Mouse (Mus musculus) cerebellum, postnatal 4 days (tissue): Measurements from ENCODE around the gene Gid4.

Experiments
- DNase-seq, 2 experiments: peaks; one replicate each; pipeline ENCODE4 v3.0.0; 2022; ENCODE audit warnings: low spot score in 2 of 2, mixed read lengths in 1 of 2

The Gid4 gene

GRCm38 (mm10) chr11:60416963-60417716 is at the start of gene Gid4:
Gid4 (plus strand) TSS chr11:60417145.
- DNase-seq, result peak; percentile 98 to 99

DNA sequence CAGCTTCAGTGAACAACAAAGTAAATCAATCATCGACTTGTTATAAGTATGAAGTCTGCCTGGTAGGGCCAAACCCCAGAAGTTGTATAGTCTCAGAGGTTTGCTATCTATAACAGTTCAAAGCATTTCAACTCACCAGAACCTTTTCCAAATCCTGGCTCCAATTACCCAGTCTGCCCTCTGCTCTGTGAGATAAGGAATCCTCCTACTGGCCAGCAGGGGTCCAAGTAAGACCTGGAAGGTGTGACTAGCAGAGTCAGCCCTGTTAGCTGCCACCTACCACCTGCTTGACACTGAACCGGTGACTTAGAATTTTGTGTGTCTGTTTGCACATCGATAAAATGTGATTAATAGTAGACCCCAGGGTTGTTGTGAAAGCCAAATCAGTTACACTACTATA is 49.7 kb upstream of the Gid4 start:
- DNase-seq, result no peak

GRCm38 (mm10) chr11:60368909-60369308 is 48.0 kb upstream of the Gid4 start:
- no peak for DNase-seq

GRCm38 (mm10) chr11:60369448-60369847 is 47.5 kb upstream of the Gid4 start:
- DNase-seq, result no peak

GRCm38 (mm10) chr11:60370431-60370830 is 46.5 kb upstream of the Gid4 start:
- DNase-seq, result no peak

DNA sequence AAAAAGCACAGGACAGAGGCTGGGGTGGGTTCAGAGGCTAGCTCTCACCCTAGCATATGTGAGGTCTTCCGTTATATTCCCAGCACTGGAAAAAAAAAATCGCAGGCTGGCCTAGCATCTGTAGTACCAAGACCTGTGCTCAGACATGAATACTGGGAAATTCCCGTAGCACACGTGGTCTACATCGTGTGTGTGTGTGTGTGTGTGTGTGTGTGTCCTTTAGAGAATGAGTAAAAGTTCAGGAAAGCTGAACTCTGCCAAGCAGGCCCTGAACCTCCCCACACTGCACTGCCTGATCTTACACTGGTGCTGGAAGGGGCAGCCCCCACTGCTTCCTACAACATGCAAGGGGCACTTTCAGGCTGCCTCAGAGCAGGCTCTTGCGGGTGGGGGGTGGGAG is 42.5 kb upstream of the Gid4 start:
- no peak for DNase-seq

GRCm38 (mm10) chr11:60383518-60383917 is 33.4 kb upstream of the Gid4 start:
- DNase-seq, result no peak

DNA sequence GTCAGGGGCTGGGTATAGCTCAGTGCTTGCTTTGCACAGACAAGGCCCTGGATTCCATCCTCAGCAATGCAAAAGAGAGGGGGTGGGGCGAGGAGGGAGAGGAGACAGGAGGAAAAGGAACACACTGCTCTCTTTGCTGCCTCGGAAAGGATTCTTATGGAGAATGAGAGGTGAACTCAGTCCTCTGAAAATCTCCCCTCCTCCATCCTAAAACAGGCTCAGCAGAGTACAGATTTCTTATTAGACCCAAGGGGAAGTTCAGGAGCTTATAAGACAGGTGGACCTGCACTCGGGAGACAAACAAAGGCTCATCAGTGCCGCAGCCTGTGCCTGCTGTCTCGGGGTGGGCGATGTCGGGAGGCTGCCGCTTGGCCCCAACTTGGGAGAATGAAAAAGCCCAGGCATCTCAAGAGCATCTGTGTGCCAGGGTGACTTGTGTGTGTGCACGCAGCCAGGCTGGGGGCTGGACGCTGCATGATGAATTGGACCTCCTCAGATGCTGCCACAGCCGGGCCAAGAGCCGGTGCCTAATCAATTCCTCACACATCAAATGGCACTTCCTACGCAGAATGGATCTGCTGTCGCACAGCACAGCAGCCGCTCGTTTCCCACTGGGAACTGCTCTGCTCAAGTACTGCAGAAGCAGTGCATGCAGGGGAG is 32.1 kb upstream of the Gid4 start:
- DNase-seq, result peak in 1 of 2 experiments; percentile 36

- DNase-seq, result no peak
Observed at GRCm38 (mm10) chr11:60385946-60386345, 31.0 kb upstream of the Gid4 start.

DNA sequence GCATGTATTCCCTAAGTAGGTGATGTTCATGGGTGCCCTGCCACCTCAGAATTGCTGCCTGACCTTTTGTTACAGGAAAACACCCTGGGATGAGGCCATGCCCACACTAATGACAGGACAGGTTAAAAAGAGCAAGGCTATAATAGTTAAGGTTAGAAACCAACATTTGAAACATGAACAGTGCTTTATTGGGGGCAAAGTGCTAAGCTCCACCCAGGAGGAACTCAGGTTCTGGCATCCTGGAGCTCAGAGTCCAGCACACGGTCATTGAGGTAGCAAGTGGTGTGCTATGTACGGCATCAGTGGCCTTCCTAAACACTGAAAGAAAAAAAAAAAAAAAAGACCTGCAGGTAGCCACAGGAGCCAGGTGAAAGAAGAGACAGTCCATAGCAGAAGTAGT is 29.0 kb upstream of the Gid4 start:
- DNase-seq, result no peak

DNA sequence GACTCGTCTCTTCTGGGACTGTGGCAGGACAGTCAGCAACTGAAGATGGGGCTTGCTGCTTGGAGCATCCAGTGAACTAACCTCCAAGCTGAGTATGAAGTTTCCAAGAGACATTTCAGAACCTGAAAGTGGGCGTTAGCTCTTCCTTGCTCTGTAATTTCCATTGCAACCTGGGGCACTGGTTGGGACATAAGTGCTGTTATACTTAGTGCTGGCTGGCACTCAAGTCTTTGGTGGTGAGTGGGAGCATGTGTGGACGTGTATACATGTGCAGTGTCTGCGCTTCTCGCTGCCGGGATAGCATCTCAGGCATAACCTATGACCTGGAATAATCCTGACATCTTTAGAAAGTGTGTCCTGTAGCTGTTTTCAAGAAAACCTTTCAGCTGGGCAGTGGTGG is 25.6 kb upstream of the Gid4 start:
- no peak for DNase-seq

GRCm38 (mm10) chr11:60396546-60396945 is 20.4 kb upstream of the Gid4 start:
- peak in 1 of 2 experiments; percentile 26 for DNase-seq

DNA sequence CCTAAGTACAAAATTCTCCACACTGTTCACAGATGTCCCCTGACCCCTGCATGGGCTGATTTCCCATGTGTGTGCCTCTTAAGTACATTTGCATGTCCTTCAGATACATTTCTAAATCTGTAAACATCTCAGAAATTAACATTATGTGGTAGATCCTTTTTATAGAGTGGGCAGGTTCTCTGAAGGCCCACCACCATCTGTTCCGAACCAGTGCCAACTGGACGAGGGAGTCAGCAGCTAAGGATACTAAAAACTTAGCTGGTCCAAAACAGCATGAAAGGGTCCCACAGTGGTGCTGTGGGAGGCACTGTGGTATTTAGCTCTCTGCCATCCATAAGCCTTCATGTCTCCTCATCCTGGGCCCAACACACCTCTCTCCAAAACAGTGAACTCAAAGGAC is 19.8 kb upstream of the Gid4 start:
- DNase-seq, result no peak

GRCm38 (mm10) chr11:60406606-60407005 is 10.3 kb upstream of the Gid4 start:
- no peak for DNase-seq

GRCm38 (mm10) chr11:60412173-60412572 is 4.8 kb upstream of the Gid4 start:
- peak in 1 of 2 experiments; percentile 65 for DNase-seq

GRCm38 (mm10) chr11:60412921-60413320 is 4.0 kb upstream of the Gid4 start:
- DNase-seq, result no peak

GRCm38 (mm10) chr11:60416590-60416962 is 369 bp upstream of the Gid4 start:
- peak in 1 of 2 experiments; percentile 30 for DNase-seq

DNA sequence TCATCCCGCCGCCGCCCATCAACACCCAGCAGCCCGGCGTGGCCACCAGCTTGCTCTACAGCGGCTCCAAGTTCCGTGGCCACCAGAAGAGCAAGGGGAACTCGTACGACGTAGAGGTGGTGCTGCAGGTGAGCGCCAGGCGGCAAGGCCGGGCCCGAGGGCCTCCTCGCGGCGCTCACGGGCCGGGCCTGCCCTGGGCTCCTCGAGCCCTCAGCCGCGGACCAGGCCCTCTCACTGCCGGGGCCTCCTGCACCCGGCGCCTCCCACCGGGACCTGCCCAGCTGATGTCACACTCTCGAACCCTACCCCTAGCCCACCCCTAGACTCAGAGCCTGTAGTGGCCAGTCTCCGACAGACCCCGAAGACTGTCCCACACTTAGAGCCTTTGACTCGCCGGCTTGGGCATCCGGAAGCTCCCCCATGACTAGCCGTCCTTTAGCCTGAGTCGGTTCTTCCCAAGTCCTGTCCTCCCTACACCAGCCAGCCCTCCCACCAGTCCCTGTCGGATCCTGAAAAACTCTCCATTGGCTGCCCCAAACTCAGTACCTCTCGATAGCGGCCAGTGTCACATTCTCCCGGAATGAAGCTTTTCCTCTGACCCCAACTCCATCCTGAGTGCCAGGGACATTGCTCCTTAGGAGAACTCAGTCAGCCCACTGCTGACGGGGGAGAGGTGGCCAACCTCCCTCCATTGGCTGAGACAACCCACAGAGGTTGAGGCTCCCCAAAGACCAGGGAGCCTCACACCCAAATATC is 950 bp downstream of the Gid4 start, which contains the start of gene Atpaf2:
Gene Atpaf2, minus strand, starts transcription at position 741 of the 756 bp plus-strand sequence.
- DNase-seq, result peak in 1 of 2 experiments; percentile 26

GRCm38 (mm10) chr11:60418473-60418803 is 1.5 kb downstream of the Gid4 start:
- no peak for DNase-seq

DNA sequence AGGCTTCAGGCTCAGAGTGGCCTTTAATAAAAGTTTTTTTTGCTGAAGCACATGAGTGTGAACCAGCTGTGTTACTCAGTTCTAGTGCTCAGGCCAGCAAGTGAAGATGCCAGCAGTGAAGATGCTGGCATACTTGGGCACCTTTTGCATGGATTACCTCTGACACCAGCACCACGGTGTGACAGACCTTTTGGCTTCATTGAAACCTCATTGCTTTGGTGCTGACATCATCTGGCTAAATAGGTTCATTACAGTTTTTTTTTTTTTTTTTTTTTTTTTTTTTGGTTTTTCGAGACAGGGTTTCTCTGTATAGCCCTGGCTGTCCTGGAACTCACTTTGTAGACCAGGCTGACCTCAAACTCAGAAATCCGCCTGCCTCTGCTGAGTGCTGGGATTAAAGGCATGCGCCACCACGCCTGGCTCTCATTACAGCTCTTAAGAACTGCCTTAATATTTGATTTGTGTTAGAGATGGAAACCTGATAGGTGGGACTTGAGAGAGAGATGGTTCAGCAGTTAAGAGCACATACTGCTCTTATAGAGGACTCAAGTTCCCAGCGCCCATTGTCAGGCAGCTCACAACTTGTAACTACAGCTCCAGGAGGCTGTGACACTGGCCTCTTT is 5.2 kb downstream of the Gid4 start:
- no peak for DNase-seq

- DNase-seq, result no peak
Observed at GRCm38 (mm10) chr11:60423006-60423405, 6.1 kb downstream of the Gid4 start.

DNA sequence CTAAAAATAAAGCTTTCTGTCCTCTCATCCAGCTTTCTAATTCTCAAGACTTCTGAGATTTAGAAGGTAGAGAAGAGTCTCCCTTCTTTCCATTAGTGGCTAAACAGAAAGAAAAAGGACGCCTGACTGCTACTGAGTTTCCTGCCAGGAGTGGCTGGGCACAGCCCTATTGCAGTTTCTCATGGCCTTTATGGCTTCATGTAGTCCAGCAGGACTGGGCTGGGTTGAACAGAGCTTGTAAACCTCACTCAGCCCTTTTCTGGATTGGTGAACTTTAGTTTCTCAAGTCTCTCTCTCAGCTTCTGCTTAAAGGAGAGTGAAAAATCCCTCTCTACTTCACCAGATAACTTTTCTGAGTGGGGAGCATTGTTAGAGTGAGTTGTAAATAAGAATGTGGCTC is 9.5 kb downstream of the Gid4 start:
- no peak for DNase-seq
